Mouse (Mus musculus): Measurements from ENCODE around the gene Sergef. TPM values are rescaled to one million over a fixed set of nuclear protein-coding genes. Genes with fewer than 3 reads are reported as not detected.

Gene Sergef
- total RNA-seq, 1 experiment from 2014 or later, result 13.7 TPM

GRCm38 (mm10) chr7:46413959-46414725 lies 225.5 kb downstream of the Sergef start:
- no peak for ATAC-seq (replicated peaks in 1 of 2; ENCODE audit: insufficient read depth in 1 of 2, low FRiP score in 2 of 2, low TSS enrichment in 1 of 2, low read depth in 1 of 2, poor library complexity in 2 of 2, severe bottlenecking in 2 of 2)

DNA sequence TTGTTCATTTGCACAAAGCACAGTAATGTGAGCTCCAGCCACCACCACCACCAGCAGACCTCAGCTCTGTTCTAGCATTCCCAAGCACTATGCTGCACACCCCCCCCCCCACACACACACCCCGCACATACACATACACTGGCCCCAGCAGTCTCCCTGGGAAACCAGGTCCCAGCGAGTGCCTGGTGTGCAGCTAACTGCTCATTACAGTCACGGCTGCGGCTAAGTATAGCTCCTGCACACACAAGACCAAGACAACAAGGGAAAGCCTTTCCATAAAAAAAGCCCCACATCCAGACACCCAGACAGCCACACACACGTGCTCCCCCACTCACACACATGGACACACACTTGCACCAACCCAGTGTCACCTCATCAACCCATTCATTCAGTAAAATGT lies 226.8 kb downstream of the Sergef start:
- ATAC-seq (replicated peaks in 1 of 2; ENCODE audit: insufficient read depth in 1 of 2, low FRiP score in 2 of 2, low TSS enrichment in 1 of 2, low read depth in 1 of 2, poor library complexity in 2 of 2, severe bottlenecking in 2 of 2), result no peak

DNA sequence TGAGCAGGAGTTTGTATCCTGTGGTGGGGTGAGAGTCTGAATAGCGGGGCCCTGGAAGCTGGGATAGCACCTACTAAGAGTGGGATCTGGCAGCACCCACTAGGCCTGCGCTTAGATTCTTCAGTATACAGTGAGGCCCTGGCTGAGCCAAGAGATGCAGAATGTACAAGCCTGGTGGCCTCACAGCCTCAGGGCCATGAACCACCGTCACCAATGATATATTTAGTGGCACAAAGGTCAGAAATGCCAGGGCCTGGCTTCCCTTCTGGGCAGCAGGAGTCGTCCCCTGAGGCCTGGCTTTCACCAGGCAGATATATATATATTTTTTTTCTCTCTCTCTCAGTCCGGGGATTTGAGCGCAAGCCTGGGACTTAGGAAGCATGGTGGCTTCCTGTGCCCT lies 228.9 kb downstream of the Sergef start:
- no peak for ATAC-seq (replicated peaks in 1 of 2; ENCODE audit: insufficient read depth in 1 of 2, low FRiP score in 2 of 2, low TSS enrichment in 1 of 2, low read depth in 1 of 2, poor library complexity in 2 of 2, severe bottlenecking in 2 of 2)

GRCm38 (mm10) chr7:46409204-46409789 lies 230.3 kb downstream of the Sergef start:
- ATAC-seq (replicated peaks in 1 of 2; ENCODE audit: insufficient read depth in 1 of 2, low FRiP score in 2 of 2, low TSS enrichment in 1 of 2, low read depth in 1 of 2, poor library complexity in 2 of 2, severe bottlenecking in 2 of 2), result 0 out of 4 replicates have a peak, but pooled peaks of 1 of the 2 experiments have one; percentile 3

- no peak for ATAC-seq (replicated peaks in 1 of 2; ENCODE audit: insufficient read depth in 1 of 2, low FRiP score in 2 of 2, low TSS enrichment in 1 of 2, low read depth in 1 of 2, poor library complexity in 2 of 2, severe bottlenecking in 2 of 2)
These were observed 231.0 kb downstream of the Sergef start for GRCm38 (mm10) chr7:46408606-46409005.

- no peak for ATAC-seq (replicated peaks in 1 of 2; ENCODE audit: insufficient read depth in 1 of 2, low FRiP score in 2 of 2, low TSS enrichment in 1 of 2, low read depth in 1 of 2, poor library complexity in 2 of 2, severe bottlenecking in 2 of 2)
These were observed 234.9 kb downstream of the Sergef start for GRCm38 (mm10) chr7:46404756-46405155.

DNA sequence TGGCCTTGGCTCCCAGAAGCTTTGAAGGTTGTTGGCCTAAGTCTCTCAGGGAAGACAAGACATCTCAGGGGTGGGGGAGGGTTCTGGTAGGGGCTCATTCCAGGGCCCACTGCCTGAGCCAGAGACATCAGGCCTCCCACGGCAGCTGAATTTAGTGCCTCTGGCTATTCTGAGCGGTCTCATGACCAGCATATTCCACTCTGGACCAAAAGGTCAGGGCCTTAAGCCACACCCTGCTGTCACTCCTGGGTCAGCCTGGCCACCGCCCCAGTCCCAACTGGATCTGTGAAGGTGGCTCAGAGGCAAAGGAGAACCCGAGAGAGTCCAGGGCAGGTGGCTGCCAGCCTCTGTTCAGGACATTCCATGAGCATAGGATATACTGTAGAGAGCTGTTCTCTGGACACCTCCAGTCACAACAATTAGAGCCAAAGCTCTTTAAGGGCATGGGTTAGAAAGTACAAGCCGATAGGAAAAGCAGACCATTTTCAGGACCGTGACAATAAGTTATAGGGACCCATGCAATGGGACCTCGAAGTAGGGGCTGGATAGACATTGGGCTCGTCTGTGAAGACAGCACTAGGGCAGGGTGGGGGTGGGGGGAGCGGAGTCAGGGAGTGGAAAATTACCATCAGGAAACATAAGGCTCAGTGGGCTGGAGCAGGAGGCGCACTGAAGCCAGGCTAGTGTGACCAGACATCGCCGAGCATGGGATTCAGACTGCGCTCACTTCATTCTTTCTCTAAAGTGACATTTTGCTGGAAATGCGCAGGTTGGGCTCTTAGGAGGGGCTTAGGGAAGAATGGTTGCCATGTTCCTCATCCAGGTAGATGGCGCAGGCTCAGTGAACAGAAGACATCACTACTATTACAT lies 235.8 kb downstream of the Sergef start:
- ATAC-seq (replicated peaks in 1 of 2; ENCODE audit: insufficient read depth in 1 of 2, low FRiP score in 2 of 2, low TSS enrichment in 1 of 2, low read depth in 1 of 2, poor library complexity in 2 of 2, severe bottlenecking in 2 of 2), result no peak

- ATAC-seq (replicated peaks in 1 of 2; ENCODE audit: insufficient read depth in 1 of 2, low FRiP score in 2 of 2, low TSS enrichment in 1 of 2, low read depth in 1 of 2, poor library complexity in 2 of 2, severe bottlenecking in 2 of 2), result no peak
These were observed 238.0 kb downstream of the Sergef start for GRCm38 (mm10) chr7:46401371-46402180.

GRCm38 (mm10) chr7:46400346-46400745 lies 239.3 kb downstream of the Sergef start:
- no peak for ATAC-seq (replicated peaks in 1 of 2; ENCODE audit: insufficient read depth in 1 of 2, low FRiP score in 2 of 2, low TSS enrichment in 1 of 2, low read depth in 1 of 2, poor library complexity in 2 of 2, severe bottlenecking in 2 of 2)

GRCm38 (mm10) chr7:46399676-46400075 lies 239.9 kb downstream of the Sergef start:
- no peak for ATAC-seq (replicated peaks in 1 of 2; ENCODE audit: insufficient read depth in 1 of 2, low FRiP score in 2 of 2, low TSS enrichment in 1 of 2, low read depth in 1 of 2, poor library complexity in 2 of 2, severe bottlenecking in 2 of 2)

DNA sequence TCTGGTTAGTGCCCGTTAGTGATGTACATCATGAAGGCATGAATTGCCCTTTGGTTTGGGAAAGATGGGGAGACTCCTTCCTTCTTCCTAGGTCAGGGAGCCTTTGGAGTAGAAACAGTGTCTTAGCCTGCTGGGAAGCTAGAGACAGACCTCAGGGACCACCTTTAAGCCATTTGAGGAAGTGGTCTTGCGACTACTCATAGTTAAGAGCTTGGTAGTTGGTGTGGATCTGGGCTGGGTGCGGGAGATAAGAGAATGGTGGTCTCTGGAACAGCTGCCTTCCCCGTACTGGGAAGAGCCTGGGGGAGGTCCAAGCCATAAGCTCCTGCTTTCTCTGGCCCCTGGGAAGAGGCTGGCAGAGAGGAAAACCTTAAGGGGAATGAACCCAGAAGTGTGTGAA lies 241.0 kb downstream of the Sergef start:
- no peak for ATAC-seq (replicated peaks in 1 of 2; ENCODE audit: insufficient read depth in 1 of 2, low FRiP score in 2 of 2, low TSS enrichment in 1 of 2, low read depth in 1 of 2, poor library complexity in 2 of 2, severe bottlenecking in 2 of 2)

DNA sequence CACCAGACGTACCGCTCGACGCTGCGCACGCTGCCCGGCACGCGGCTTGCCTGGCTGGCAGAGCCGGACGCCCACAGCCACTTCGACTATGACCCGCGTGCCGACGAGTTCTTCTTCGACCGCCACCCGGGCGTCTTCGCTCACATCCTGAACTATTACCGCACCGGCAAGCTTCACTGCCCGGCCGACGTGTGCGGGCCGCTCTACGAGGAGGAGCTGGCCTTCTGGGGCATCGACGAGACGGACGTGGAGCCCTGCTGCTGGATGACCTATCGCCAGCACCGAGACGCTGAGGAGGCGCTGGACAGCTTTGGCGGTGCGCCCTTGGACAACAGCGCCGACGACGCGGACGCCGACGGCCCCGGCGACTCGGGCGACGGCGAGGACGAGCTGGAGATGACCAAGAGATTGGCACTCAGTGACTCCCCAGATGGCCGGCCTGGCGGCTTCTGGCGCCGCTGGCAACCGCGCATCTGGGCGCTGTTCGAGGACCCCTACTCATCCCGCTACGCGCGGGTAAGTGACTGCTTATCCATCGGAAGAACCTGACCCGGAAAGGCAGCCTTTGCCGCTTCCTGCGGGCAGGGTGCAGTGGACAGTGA lies 241.8 kb downstream of the Sergef start:
- no peak for ATAC-seq (replicated peaks in 1 of 2; ENCODE audit: insufficient read depth in 1 of 2, low FRiP score in 2 of 2, low TSS enrichment in 1 of 2, low read depth in 1 of 2, poor library complexity in 2 of 2, severe bottlenecking in 2 of 2)

DNA sequence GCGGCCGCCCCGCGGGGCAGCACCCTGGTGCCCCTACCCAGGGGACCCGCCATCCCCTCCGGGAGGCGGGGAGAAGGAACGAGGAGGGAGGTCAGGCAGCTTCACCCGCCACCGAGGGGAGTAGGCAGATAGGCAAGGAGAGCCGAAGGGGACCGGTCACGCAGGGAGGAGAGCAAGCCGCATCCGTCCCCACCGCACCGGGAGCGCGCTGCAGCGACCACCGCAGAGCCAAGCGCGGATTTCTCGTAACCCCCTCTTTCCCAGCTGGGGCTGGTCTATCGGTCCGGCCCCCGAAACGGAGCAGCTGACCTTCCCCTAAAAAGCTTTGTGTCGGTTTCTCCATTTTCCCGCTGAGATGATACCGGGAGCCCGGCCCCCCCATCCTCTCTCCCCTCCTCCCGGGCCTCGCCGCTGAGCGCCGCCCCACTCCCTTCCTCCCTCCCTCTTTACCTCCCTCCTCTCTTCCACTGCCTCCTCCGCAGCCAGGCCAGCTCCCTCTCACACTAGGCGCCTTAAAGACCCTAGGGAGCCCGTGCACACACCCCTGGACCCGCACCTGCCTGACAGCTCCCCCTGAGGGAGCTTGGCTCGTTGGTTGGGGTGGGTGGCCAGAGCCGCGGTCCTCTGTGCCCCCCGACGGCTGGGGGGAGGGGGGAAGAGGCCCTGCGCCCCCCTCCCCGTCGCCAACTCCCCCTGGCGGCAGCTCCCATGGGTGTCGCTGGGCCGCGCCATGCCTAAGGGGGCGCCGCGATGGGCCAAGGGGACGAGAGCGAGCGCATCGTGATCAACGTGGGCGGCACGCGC lies 242.5 kb downstream of the Sergef start:
- ATAC-seq (replicated peaks in 1 of 2; ENCODE audit: insufficient read depth in 1 of 2, low FRiP score in 2 of 2, low TSS enrichment in 1 of 2, low read depth in 1 of 2, poor library complexity in 2 of 2, severe bottlenecking in 2 of 2), result no peak

GRCm38 (mm10) chr7:46396231-46396927 lies 243.2 kb downstream of the Sergef start, which contains the start of gene Kcnc1:
TSS of gene Kcnc1 (plus strand) at chr7:46396497.
- ATAC-seq (replicated peaks in 1 of 2; ENCODE audit: insufficient read depth in 1 of 2, low FRiP score in 2 of 2, low TSS enrichment in 1 of 2, low read depth in 1 of 2, poor library complexity in 2 of 2, severe bottlenecking in 2 of 2), result peak; percentile 64 to 87

DNA sequence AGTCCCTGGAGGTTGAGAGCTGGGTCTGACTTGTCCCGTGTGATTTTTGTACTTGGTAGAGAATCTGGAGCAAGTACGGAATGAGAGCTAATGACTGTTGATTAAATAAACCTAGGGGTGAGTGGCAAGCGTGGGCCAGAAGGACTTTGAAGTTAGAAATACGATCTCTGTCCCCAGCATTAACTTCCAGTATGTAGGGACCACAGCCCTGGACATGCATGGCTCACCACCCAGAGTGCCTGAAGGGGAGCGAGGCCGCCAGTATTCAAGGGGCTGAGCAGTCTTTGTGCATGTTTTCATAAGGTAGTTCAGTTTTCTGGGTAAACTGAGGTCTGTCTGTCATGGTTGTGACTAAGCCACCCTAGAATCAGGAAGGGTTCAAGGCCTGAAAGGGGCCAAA lies 244.0 kb downstream of the Sergef start:
- no peak for ATAC-seq (replicated peaks in 1 of 2; ENCODE audit: insufficient read depth in 1 of 2, low FRiP score in 2 of 2, low TSS enrichment in 1 of 2, low read depth in 1 of 2, poor library complexity in 2 of 2, severe bottlenecking in 2 of 2)

DNA sequence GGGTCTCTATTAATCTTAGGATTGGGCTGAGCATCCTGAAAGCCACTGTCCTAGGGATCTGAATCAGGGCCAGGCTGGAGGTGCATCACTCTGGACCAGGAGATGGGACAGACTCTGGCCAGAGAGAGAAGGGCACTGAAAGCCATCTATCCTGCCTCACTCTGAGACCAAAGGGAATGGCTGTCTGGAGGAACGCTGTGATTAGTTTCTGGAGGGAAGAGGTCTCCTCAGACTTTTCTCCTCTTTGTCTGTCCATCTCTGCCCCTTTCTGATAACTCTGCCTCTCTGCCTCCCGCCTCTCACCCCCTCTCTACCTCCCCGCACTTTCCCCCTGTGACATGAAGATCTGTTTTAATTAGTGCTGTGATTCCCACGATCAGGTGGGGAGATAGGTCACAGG lies 244.7 kb downstream of the Sergef start:
- no peak for ATAC-seq (replicated peaks in 1 of 2; ENCODE audit: insufficient read depth in 1 of 2, low FRiP score in 2 of 2, low TSS enrichment in 1 of 2, low read depth in 1 of 2, poor library complexity in 2 of 2, severe bottlenecking in 2 of 2)
